Mouse (Mus musculus): Measurements from ENCODE around the gene Zranb3. TPM values are rescaled to one million over a fixed set of nuclear protein-coding genes. Genes with fewer than 3 reads are reported as not detected.
A peak's percentile ranks its signal among the peaks of the same experiment; 100 is the strongest.

The Zranb3 gene
- polyA plus RNA-seq, 1 experiment from 2014 or later, result 10.4 TPM

DNA sequence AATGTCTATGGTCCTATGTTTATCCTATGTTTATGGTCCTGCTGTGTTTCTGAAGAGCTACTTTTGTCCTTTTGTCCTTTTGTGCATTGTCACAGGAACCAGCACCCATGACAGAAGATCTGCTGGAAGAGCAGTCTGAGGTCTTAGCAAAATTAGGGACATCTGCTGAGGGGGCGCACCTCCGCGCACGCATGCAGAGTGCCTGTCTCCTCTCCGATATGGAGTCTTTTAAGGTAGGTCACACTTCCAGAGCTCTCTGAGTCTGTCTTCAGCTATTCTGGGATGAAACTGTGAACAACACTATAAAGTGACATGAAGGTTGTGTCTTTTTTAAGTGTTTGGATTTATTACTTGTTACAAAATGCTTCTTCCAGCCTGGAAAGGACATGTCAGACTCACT lies 168.5 kb downstream of the Zranb3 start:
- 95% methylated on average over 5 of the region's 5 CpGs for WGBS
- Histone ChIP-seq H3K27ac (ENCODE audit: low read length) (no peak overlapping the region), H3K27me3 (ENCODE audit: insufficient read depth, low read length) (no peaks in the 10 kb centered on the region), H3K4me2 (replicated peaks; ENCODE audit: low read depth, low read length) (no peak overlapping the region), H3K9me3 (ENCODE audit: low read length) (peaks cover 11% of the 10 kb centered on the region), H3K4me3 (ENCODE audit: low read length) (no peak overlapping the region), H3K9ac (replicated peaks; ENCODE audit: low read length) (no peak overlapping the region), H3K4me1 (ENCODE audit: insufficient read depth, low read length) (no peaks in the 10 kb centered on the region), H3K36me3 (ENCODE audit: insufficient read depth, low read length) (peaks cover 48% of the 10 kb centered on the region)
- ATAC-seq (ENCODE audit: low FRiP score, low TSS enrichment), result no peak

GRCm38 (mm10) chr1:127933405-127933804 lies 169.4 kb downstream of the Zranb3 start:
- peaks cover 39% of the 10 kb centered on the region for H3K36me3 ChIP-seq (ENCODE audit: insufficient read depth, low read length)
- WGBS, result 94% methylated on average over 2 of the region's 2 CpGs
- no peaks in the 10 kb centered on the region for H3K4me1 ChIP-seq (ENCODE audit: insufficient read depth, low read length)

GRCm38 (mm10) chr1:127915802-127916201 lies 187.0 kb downstream of the Zranb3 start:
- Histone ChIP-seq H3K4me2 (replicated peaks; ENCODE audit: low read depth, low read length) (no peak overlapping the region), H3K36me3 (ENCODE audit: insufficient read depth, low read length) (peaks cover 19% of the 10 kb centered on the region), H3K4me3 (ENCODE audit: low read length) (no peak overlapping the region), H3K27me3 (ENCODE audit: insufficient read depth, low read length) (no peaks in the 10 kb centered on the region), H3K4me1 (ENCODE audit: insufficient read depth, low read length) (no peaks in the 10 kb centered on the region), H3K27ac (ENCODE audit: low read length) (no peak overlapping the region), H3K9ac (replicated peaks; ENCODE audit: low read length) (no peak overlapping the region), H3K9me3 (ENCODE audit: low read length) (no peaks in the 10 kb centered on the region)
- WGBS, result 67% methylated on average over 1 of the region's 1 CpGs
- ATAC-seq (ENCODE audit: low FRiP score, low TSS enrichment), result no peak

More at GRCm38 (mm10) chr1:127933405-127933804, 169.4 kb downstream of the Zranb3 start:
- Histone ChIP-seq H3K9ac (replicated peaks; ENCODE audit: low read length) (no peak overlapping the region), H3K27me3 (ENCODE audit: insufficient read depth, low read length) (no peaks in the 10 kb centered on the region), H3K9me3 (ENCODE audit: low read length) (peaks cover 2% of the 10 kb centered on the region; the same call in 1 of the 2 replicates), H3K4me2 (replicated peaks; ENCODE audit: low read depth, low read length) (no peak overlapping the region), H3K27ac (ENCODE audit: low read length) (no peak overlapping the region), H3K4me3 (ENCODE audit: low read length) (no peak overlapping the region)
- ATAC-seq (ENCODE audit: low FRiP score, low TSS enrichment), result no peak

GRCm38 (mm10) chr1:127915316-127915715 lies 187.5 kb downstream of the Zranb3 start:
- Histone ChIP-seq H3K27ac (ENCODE audit: low read length) (no peak overlapping the region), H3K4me2 (replicated peaks; ENCODE audit: low read depth, low read length) (no peak overlapping the region), H3K4me1 (ENCODE audit: insufficient read depth, low read length) (no peaks in the 10 kb centered on the region), H3K9ac (replicated peaks; ENCODE audit: low read length) (no peak overlapping the region), H3K9me3 (ENCODE audit: low read length) (no peaks in the 10 kb centered on the region), H3K4me3 (ENCODE audit: low read length) (no peak overlapping the region), H3K27me3 (ENCODE audit: insufficient read depth, low read length) (no peaks in the 10 kb centered on the region), H3K36me3 (ENCODE audit: insufficient read depth, low read length) (peaks cover 19% of the 10 kb centered on the region)
- 83% methylated on average over 6 of the region's 6 CpGs for WGBS
- no peak for ATAC-seq (ENCODE audit: low FRiP score, low TSS enrichment)

- Histone ChIP-seq H3K36me3 (ENCODE audit: insufficient read depth, low read length) (peaks cover 13% of the 10 kb centered on the region), H3K4me1 (ENCODE audit: insufficient read depth, low read length) (no peaks in the 10 kb centered on the region), H3K27ac (ENCODE audit: low read length) (no peak overlapping the region), H3K4me3 (ENCODE audit: low read length) (no peak overlapping the region), H3K27me3 (ENCODE audit: insufficient read depth, low read length) (no peaks in the 10 kb centered on the region), H3K4me2 (replicated peaks; ENCODE audit: low read depth, low read length) (no peak overlapping the region), H3K9ac (replicated peaks; ENCODE audit: low read length) (no peak overlapping the region), H3K9me3 (ENCODE audit: low read length) (no peaks in the 10 kb centered on the region)
- ATAC-seq (ENCODE audit: low FRiP score, low TSS enrichment), result no peak
- WGBS, result 89% methylated on average over 4 of the region's 4 CpGs
These were observed 189.7 kb downstream of the Zranb3 start for GRCm38 (mm10) chr1:127913116-127913515.

DNA sequence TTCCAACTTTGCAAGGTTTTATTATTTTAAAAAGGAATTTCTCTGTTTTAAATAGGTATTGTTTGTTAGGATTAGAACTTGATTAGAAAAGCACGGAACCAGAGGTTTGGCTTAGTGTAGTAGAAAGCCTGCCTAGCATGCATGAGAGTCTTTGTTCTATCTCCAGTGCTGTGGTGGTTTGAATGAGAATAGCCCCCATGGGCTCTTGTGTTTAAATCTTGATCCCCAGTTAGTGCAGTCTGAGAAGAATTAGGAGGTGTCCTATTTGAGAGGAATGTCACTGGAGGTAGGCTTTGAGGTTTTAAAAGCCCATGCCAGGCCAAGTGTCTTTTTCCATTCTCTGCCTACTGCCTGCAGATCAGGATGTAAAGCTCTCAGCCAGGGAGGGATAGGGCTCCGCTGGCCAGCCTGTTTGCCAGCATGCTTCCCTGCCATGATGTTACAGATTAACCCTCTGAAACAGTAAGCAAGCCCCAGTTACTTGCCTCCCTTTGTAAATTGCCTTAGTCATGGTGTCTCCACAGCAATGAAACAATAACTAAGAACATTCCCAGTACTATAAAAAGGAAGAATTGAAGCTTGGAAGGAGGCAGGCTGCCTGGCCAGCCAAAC lies 198.0 kb downstream of the Zranb3 start:
- no peak overlapping the region for H3K4me3 ChIP-seq (ENCODE audit: low read length)
- no peak overlapping the region for H3K4me2 ChIP-seq (replicated peaks; ENCODE audit: low read depth, low read length)
- H3K27ac ChIP-seq (ENCODE audit: low read length), result no peak overlapping the region
- no peaks in the 10 kb centered on the region for H3K4me1 ChIP-seq (ENCODE audit: insufficient read depth, low read length)
- ATAC-seq (ENCODE audit: low FRiP score, low TSS enrichment), result peak; percentile 83; the same call in 1 of the 2 replicates
- H3K36me3 ChIP-seq (ENCODE audit: insufficient read depth, low read length), result no peaks in the 10 kb centered on the region
- H3K27me3 ChIP-seq (ENCODE audit: insufficient read depth, low read length), result no peaks in the 10 kb centered on the region
- no peak overlapping the region for H3K9ac ChIP-seq (replicated peaks; ENCODE audit: low read length)
- H3K9me3 ChIP-seq (ENCODE audit: low read length), result no peaks in the 10 kb centered on the region
- WGBS, result 78% methylated on average over 2 of the region's 2 CpGs

Other genes starting within 250 kb of the Zranb3 start
- gene Map3k19, start 248.0 kb downstream of the Zranb3 start, polyA plus RNA-seq (2015; fragmentation: Nextera tagmentation; extraction: Ambion mirVana), result 0.09 TPM in 1 of 2 replicates, not detected in the other
- gene Rab3gap1, start 234.3 kb downstream of the Zranb3 start, polyA plus RNA-seq (2015; fragmentation: Nextera tagmentation; extraction: Ambion mirVana), result 25.1 and 25.4 TPM in 2 replicates
- gene R3hdm1, start 254 bp upstream of the Zranb3 start, polyA plus RNA-seq (2015; fragmentation: Nextera tagmentation; extraction: Ambion mirVana), result 47.1 and 65.1 TPM in 2 replicates
- gene Ubxn4, start 140.9 kb upstream of the Zranb3 start, polyA plus RNA-seq (2015; fragmentation: Nextera tagmentation; extraction: Ambion mirVana), result 56.5 and 66.8 TPM in 2 replicates
- gene Lct, start 225.3 kb upstream of the Zranb3 start, polyA plus RNA-seq (2015; fragmentation: Nextera tagmentation; extraction: Ambion mirVana), result 0.10 and 0.11 TPM in 2 replicates

All from kidney, embryonic 16.5 days (tissue).